Mouse (Mus musculus) midbrain, embryonic 12.5 days (tissue): ENCODE measurements around the gene Gm8005. TPM values are rescaled to one million over a fixed set of nuclear protein-coding genes. Genes with fewer than 3 reads are reported as not detected.
"Not testable (repeated sequence)": the region's sequence is repeated elsewhere in the genome, so short reads cannot be mapped to it uniquely, and the experiment has no call there.

Experiments
- ATAC-seq: fragments of 200-750 bp; cut with Nextera tagmentation; 2 replicates; pipeline ENCODE4 v1.8.0; 2017; ENCODE audit warnings: low read depth, moderate TSS enrichment, moderate library complexity; ENCODE audit not compliant: low FRiP score
- H3K27ac ChIP-seq: fragments of 300-500 bp; sonication (generic); replicated peaks from 2 replicates; pipeline ENCODE4 v1.5.1; 2016; ENCODE audit warnings: mild to moderate bottlenecking
- H3K27me3 ChIP-seq: fragments of 300-500 bp; sonication (generic); 2 replicates; pipeline ENCODE4 v1.6.1; 2016; ENCODE audit warnings: mild to moderate bottlenecking
- H3K36me3 ChIP-seq: fragments of 300-500 bp; sonication (generic); 2 replicates; pipeline ENCODE4 v1.6.1; 2016
- H3K4me1 ChIP-seq: fragments of 300-500 bp; sonication (generic); 2 replicates; pipeline ENCODE4 v1.6.1; 2016
- H3K4me2 ChIP-seq: fragments of 300-500 bp; sonication (generic); replicated peaks from 2 replicates; pipeline ENCODE4 v1.6.1; 2016; ENCODE audit warnings: mild to moderate bottlenecking, moderate library complexity
- H3K4me3 ChIP-seq: fragments of 300-500 bp; sonication (generic); 2 replicates; pipeline ENCODE4 v1.5.1; 2016; ENCODE audit warnings: mild to moderate bottlenecking
- H3K9ac ChIP-seq: fragments of 300-500 bp; sonication (generic); replicated peaks from 2 replicates; pipeline ENCODE4 v1.6.1; 2016; ENCODE audit warnings: mild to moderate bottlenecking, moderate library complexity
- H3K9me3 ChIP-seq: fragments of 300-500 bp; sonication (generic); 2 replicates; pipeline ENCODE4 v1.6.1; 2016; ENCODE audit warnings: mild to moderate bottlenecking
- WGBS: fragments of 180-500 bp; shearing (Covaris S2); methylation state at CpG from one replicate; pipeline ENCODE4 v1.1.7; 2016; 5-methylcytosine and 5-hydroxymethylcytosine counted together
- polyA plus RNA-seq: library from polyadenylated mRNA; unstranded; fragments of >200 nt; fragmentation: Nextera tagmentation; extraction: Ambion mirVana; gene quantifications from 2 replicates; pipeline ENCODE4 v1.2.1, GENCODE M21; 2016

The Gm8005 gene
- not detected in 2 replicates for polyA plus RNA-seq

DNA sequence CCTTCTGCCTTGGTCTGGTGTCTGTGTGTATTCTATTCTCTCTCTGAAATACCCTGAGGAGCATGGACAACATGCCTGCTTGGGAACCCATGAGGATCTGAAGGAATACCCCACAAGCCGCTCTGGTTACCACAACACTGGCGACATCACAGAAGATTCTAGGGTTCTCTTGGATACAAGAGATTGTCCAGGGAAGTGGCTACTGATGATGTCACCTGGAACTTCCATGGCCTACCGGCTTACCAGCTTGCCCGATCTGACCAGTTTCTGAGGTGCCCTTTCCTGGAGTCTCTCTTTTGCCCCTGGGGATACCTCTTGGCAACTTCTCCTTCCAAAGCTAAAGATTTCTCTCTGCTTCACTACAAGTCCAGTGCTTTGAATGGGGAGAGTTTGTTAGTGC, at the start of gene Gm8005:
TSS of gene Gm8005 (minus strand) at position 101 of the 400 bp plus-strand sequence.
- H3K4me2 ChIP-seq, H3K4me1 ChIP-seq, H3K9me3 ChIP-seq, H3K27me3 ChIP-seq, H3K36me3 ChIP-seq, ATAC-seq, H3K9ac ChIP-seq, H3K4me3 ChIP-seq, H3K27ac ChIP-seq: not testable (repeated sequence)
- 91% methylated on average over 2 of the region's 4 CpGs for WGBS

DNA sequence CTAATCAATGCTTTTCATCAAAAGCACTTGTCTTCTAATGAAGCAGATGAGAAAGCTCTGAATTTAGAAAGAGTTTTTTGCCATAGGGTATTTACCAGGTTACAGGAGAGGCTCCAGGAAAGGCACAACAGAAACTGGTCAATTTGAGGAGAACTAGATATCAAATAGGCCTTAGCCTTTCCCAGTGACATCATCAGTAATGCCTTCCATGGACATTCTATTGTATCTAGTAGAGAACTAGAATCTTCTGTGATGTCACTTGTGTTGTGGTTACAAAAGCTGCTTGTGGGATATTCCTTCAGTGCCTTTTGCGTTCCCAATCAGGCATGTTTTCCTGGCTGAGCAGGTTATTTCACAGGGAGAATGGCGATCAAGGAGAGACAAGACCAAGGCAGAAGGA, 24.1 kb upstream of the Gm8005 start, which contains the start of gene Gm8011:
TSS of gene Gm8011 (plus strand) at position 301 of the 400 bp plus-strand sequence.
- not testable (repeated sequence) for H3K27ac ChIP-seq, H3K36me3 ChIP-seq, H3K27me3 ChIP-seq, H3K9me3 ChIP-seq, H3K4me1 ChIP-seq, H3K4me2 ChIP-seq, H3K9ac ChIP-seq, ATAC-seq, H3K4me3 ChIP-seq
- WGBS, result 65% methylated on average over 2 of the region's 2 CpGs

Other genes starting within 250 kb of the Gm8005 start
- gene Gm3573, start 248.9 kb downstream of the Gm8005 start, polyA plus RNA-seq, result not detected in 2 replicates
- gene Gm17026, start 179.6 kb downstream of the Gm8005 start, polyA plus RNA-seq, result not detected in 2 replicates
- gene Gm9611, start 142.3 kb downstream of the Gm8005 start, polyA plus RNA-seq, result not detected in 2 replicates
- gene Gm7995, start 129.5 kb downstream of the Gm8005 start, polyA plus RNA-seq, result not detected in 2 replicates
- gene Gm8011, start 24.2 kb upstream of the Gm8005 start, polyA plus RNA-seq, result not detected in 2 replicates
- not detected in 2 replicates for gene Gm8020, start 62.7 kb upstream of the Gm8005 start, polyA plus RNA-seq
- gene Gm8024, start 84.6 kb upstream of the Gm8005 start, polyA plus RNA-seq, result not detected in 2 replicates
- not detected in 2 replicates for gene Gm17124, start 160.2 kb upstream of the Gm8005 start, polyA plus RNA-seq
- not detected in 2 replicates for gene Gm3633, start 202.2 kb upstream of the Gm8005 start, polyA plus RNA-seq
- not detected in 2 replicates for gene Gm10378, start 216.3 kb upstream of the Gm8005 start, polyA plus RNA-seq